Mouse (Mus musculus): ENCODE results near the gene Zfp3. TPM values are rescaled to one million over a fixed set of nuclear protein-coding genes. Genes with fewer than 3 reads are reported as not detected.
"Not testable (repeated sequence)": the region's sequence is repeated elsewhere in the genome, so short reads cannot be mapped to it uniquely, and the experiment has no call there.

The Zfp3 gene
- polyA plus RNA-seq, 1 experiment from 2014 or later, result 7.1 TPM

DNA sequence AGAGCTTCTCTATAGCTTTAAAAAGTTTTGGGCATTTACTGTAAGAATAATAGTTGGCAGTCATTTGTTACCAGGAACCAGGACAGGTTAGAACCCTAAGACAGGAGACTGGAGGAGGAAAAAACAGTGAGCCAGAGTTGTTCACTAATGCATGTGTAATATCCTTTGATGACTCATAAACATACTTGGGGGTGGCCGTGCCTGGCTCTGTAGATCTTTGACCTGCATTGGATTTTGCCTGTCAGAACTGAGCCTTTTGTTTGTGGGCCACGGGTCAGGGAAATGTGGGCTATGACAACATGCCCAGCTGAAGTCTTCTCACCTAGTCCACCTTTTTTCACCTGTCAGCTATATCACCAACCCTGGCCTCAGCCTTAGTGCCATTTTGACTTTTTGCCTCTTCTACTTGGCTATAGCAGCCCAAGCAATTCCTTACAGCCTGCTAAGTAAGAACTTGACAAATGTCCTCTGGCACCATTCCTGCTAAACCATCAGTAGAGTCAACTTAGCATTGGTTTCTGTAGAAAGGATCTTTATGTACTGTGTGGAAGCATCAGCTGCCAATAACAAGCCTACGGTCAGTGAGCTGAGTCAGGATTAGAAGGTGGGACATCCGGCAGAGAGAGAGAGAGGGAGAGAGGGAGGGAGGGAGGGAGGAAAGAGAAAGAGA is 16.0 kb upstream of the Zfp3 start:
- Histone ChIP-seq H3K4me1 (ENCODE audit: control insufficient read depth, insufficient read depth, low read length) (no peaks in the 10 kb centered on the region), H3K4me3 (ENCODE audit: low read depth, low read length) (no peak overlapping the region), H3K36me3 (ENCODE audit: control insufficient read depth, insufficient read depth, low read length) (no peaks in the 10 kb centered on the region), H3K9me3 (replicated peaks; ENCODE audit: control insufficient read depth, low read length) (no peaks in the 10 kb centered on the region), H3K9ac (ENCODE audit: low read depth, low read length) (no peak overlapping the region), H3K27me3 (ENCODE audit: control insufficient read depth, insufficient read depth, low read length) (no peaks in the 10 kb centered on the region), H3K27ac (ENCODE audit: low read depth, low read length) (no peak overlapping the region), H3K4me2 (no peak overlapping the region)
- ATAC-seq (replicated peaks; ENCODE audit: insufficient number of reproducible peaks, low FRiP score, low TSS enrichment), result no peak
- 79% methylated on average over 4 of the region's 4 CpGs for WGBS (ENCODE audit: insufficient replicate concordance)

DNA sequence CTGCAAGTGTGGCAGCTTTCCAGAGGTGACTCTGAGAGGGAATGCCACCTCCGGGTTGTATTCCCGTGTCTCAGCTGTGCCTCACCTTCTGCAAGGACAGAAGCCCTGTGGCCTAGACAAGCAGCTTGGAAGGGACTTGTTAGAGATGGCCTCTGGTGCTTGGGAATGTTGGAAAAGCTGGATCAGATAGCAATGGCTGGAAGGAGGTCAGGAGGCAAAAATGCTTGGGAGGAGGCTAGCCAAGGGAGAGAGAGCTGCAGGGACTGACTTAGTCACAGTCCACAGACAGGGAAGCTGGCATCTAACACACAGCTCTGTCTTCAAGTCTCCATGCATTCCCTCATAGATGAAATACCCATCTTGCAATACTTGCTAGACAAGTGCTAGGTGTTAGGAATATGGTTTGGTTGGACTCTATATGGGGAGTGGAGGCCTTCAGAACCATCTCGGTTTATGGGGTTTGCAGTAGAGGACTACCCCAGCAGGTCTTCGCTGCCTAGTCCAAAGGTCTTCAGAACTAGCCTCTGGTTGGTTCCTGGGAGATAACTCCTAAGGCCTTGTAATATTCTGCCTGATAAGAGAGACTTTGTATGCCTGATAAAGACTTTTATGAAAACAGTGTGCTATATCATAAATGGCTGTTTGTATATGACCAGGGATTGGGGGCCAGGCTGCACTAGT is 11.5 kb upstream of the Zfp3 start:
- no peak for ATAC-seq (replicated peaks; ENCODE audit: insufficient number of reproducible peaks, low FRiP score, low TSS enrichment)
- no peaks in the 10 kb centered on the region for H3K9me3 ChIP-seq (replicated peaks; ENCODE audit: control insufficient read depth, low read length)
- H3K36me3 ChIP-seq (ENCODE audit: control insufficient read depth, insufficient read depth, low read length), result no peaks in the 10 kb centered on the region
- 0 out of 2 replicates have a peak, but pooled peaks cover 2% of the 10 kb centered on the region for H3K27me3 ChIP-seq (ENCODE audit: control insufficient read depth, insufficient read depth, low read length)
- no peak overlapping the region for H3K9ac ChIP-seq (ENCODE audit: low read depth, low read length)
- H3K4me2 ChIP-seq, result no peak overlapping the region
- no peak overlapping the region for H3K4me3 ChIP-seq (ENCODE audit: low read depth, low read length)
- 69% methylated on average over 4 of the region's 4 CpGs for WGBS (ENCODE audit: insufficient replicate concordance)
- no peak overlapping the region for H3K27ac ChIP-seq (ENCODE audit: low read depth, low read length)
- H3K4me1 ChIP-seq (ENCODE audit: control insufficient read depth, insufficient read depth, low read length), result no peaks in the 10 kb centered on the region

DNA sequence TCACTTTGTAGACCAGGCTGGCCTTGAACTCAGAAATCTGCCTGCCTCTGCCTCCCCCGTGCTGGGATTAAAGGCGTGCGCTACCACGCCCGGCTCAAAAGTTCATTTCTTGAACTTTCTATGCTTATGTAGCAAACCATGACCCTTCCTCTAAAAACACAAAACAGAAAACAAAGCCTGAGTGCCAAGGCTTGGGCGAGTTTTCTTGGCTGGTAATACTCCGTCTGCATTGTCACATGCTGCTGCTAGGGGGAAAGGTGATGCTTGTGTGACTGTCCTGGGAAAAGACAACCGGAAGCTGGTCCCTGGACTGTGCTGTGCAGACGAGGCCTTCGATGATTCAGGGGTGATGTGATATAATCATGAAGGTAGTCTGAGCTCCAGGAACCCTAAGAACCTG is 10.9 kb upstream of the Zfp3 start:
- H3K27ac ChIP-seq (ENCODE audit: low read depth, low read length), result no peak overlapping the region
- ATAC-seq (replicated peaks; ENCODE audit: insufficient number of reproducible peaks, low FRiP score, low TSS enrichment), result no peak
- H3K36me3 ChIP-seq (ENCODE audit: control insufficient read depth, insufficient read depth, low read length), result no peaks in the 10 kb centered on the region
- no peaks in the 10 kb centered on the region for H3K4me1 ChIP-seq (ENCODE audit: control insufficient read depth, insufficient read depth, low read length)
- no peak overlapping the region for H3K9ac ChIP-seq (ENCODE audit: low read depth, low read length)
- no peak overlapping the region for H3K4me3 ChIP-seq (ENCODE audit: low read depth, low read length)
- WGBS (ENCODE audit: insufficient replicate concordance), result 85% methylated on average over 10 of the region's 10 CpGs
- H3K9me3 ChIP-seq (replicated peaks; ENCODE audit: control insufficient read depth, low read length), result no peaks in the 10 kb centered on the region
- 0 out of 2 replicates have a peak, but pooled peaks cover 2% of the 10 kb centered on the region for H3K27me3 ChIP-seq (ENCODE audit: control insufficient read depth, insufficient read depth, low read length)
- no peak overlapping the region for H3K4me2 ChIP-seq

- Histone ChIP-seq H3K9me3 (replicated peaks; ENCODE audit: control insufficient read depth, low read length) (no peaks in the 10 kb centered on the region), H3K4me2 (no peak overlapping the region), H3K27ac (ENCODE audit: low read depth, low read length) (no peak overlapping the region), H3K4me3 (ENCODE audit: low read depth, low read length) (no peak overlapping the region), H3K36me3 (ENCODE audit: control insufficient read depth, insufficient read depth, low read length) (no peaks in the 10 kb centered on the region), H3K9ac (ENCODE audit: low read depth, low read length) (no peak overlapping the region), H3K4me1 (ENCODE audit: control insufficient read depth, insufficient read depth, low read length) (no peaks in the 10 kb centered on the region), H3K27me3 (ENCODE audit: control insufficient read depth, insufficient read depth, low read length) (0 out of 2 replicates have a peak, but pooled peaks cover 2% of the 10 kb centered on the region)
- ATAC-seq (replicated peaks; ENCODE audit: insufficient number of reproducible peaks, low FRiP score, low TSS enrichment), result no peak
- WGBS (ENCODE audit: insufficient replicate concordance), result 66% methylated on average over 4 of the region's 4 CpGs
These were observed 9.5 kb upstream of the Zfp3 start for GRCm38 (mm10) chr11:70754476-70754875.

- no peak for ATAC-seq (replicated peaks; ENCODE audit: insufficient number of reproducible peaks, low FRiP score, low TSS enrichment)
- Histone ChIP-seq H3K4me2 (no peak overlapping the region), H3K27me3 (ENCODE audit: control insufficient read depth, insufficient read depth, low read length) (0 out of 2 replicates have a peak, but pooled peaks cover 2% of the 10 kb centered on the region), H3K9me3 (replicated peaks; ENCODE audit: control insufficient read depth, low read length) (no peaks in the 10 kb centered on the region), H3K9ac (ENCODE audit: low read depth, low read length) (no peak overlapping the region), H3K4me3 (ENCODE audit: low read depth, low read length) (no peak overlapping the region), H3K27ac (ENCODE audit: low read depth, low read length) (no peak overlapping the region), H3K4me1 (ENCODE audit: control insufficient read depth, insufficient read depth, low read length) (no peaks in the 10 kb centered on the region), H3K36me3 (ENCODE audit: control insufficient read depth, insufficient read depth, low read length) (no peaks in the 10 kb centered on the region)
- WGBS (ENCODE audit: insufficient replicate concordance), result 65% methylated on average over 7 of the region's 7 CpGs
These were observed 9.1 kb upstream of the Zfp3 start for GRCm38 (mm10) chr11:70754958-70755357.

DNA sequence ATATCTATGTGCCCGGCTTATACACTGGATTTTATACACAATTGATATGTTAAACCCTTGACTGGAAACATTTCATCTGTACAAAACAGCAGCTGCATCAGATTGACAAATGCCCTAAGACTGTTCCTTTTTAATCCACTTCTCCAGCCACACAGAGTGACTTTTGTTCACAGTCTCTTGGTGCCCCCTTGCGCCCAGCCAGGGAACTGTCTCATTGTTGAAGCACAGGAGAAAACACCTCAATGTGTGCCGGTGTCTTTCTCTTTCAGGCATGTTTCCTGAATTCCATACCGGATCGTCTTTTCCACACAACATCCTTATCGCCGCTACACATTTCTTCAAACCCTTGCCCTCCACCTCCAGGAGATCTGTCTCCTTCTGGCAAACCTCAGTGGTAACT is 8.4 kb upstream of the Zfp3 start:
- Histone ChIP-seq H3K9ac (ENCODE audit: low read depth, low read length) (no peak overlapping the region), H3K4me2 (no peak overlapping the region), H3K27ac (ENCODE audit: low read depth, low read length) (no peak overlapping the region), H3K9me3 (replicated peaks; ENCODE audit: control insufficient read depth, low read length) (no peaks in the 10 kb centered on the region), H3K4me1 (ENCODE audit: control insufficient read depth, insufficient read depth, low read length) (no peaks in the 10 kb centered on the region), H3K36me3 (ENCODE audit: control insufficient read depth, insufficient read depth, low read length) (no peaks in the 10 kb centered on the region), H3K27me3 (ENCODE audit: control insufficient read depth, insufficient read depth, low read length) (0 out of 2 replicates have a peak, but pooled peaks cover 2% of the 10 kb centered on the region), H3K4me3 (ENCODE audit: low read depth, low read length) (no peak overlapping the region)
- 7% methylated on average over 7 of the region's 7 CpGs for WGBS (ENCODE audit: insufficient replicate concordance)
- ATAC-seq (replicated peaks; ENCODE audit: insufficient number of reproducible peaks, low FRiP score, low TSS enrichment), result no peak

DNA sequence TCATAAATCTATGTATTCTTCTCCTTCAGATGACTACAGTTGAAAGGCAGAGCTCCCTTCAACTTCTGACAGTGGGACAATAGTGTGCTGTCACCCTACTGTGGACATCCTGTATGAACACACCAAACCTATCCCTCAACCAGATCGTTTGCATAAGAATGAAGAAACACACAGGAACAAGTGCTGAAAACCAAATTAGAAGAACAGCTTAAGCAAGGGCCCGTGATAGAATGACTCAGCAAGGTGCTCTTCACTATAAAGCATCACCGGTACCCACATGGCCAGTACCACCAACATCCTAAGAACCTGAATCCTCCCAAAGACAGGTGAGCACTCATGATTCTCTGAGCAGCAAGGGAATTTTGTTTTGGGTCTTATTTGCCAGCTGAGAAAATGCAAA is 3.6 kb upstream of the Zfp3 start:
- WGBS (ENCODE audit: insufficient replicate concordance), result 62% methylated on average over 3 of the region's 3 CpGs
- not testable (repeated sequence) for H3K27ac ChIP-seq (ENCODE audit: low read depth, low read length); ATAC-seq (replicated peaks; ENCODE audit: insufficient number of reproducible peaks, low FRiP score, low TSS enrichment); H3K27me3 ChIP-seq (ENCODE audit: control insufficient read depth, insufficient read depth, low read length); H3K4me1 ChIP-seq (ENCODE audit: control insufficient read depth, insufficient read depth, low read length); H3K4me3 ChIP-seq (ENCODE audit: low read depth, low read length); H3K9ac ChIP-seq (ENCODE audit: low read depth, low read length); H3K9me3 ChIP-seq (replicated peaks; ENCODE audit: control insufficient read depth, low read length); H3K4me2 ChIP-seq; H3K36me3 ChIP-seq (ENCODE audit: control insufficient read depth, insufficient read depth, low read length)

- H3K27me3 ChIP-seq (ENCODE audit: control insufficient read depth, insufficient read depth, low read length), result no peaks in the 10 kb centered on the region
- H3K4me2 ChIP-seq, result no peak overlapping the region
- no peaks in the 10 kb centered on the region for H3K36me3 ChIP-seq (ENCODE audit: control insufficient read depth, insufficient read depth, low read length)
- H3K9ac ChIP-seq (ENCODE audit: low read depth, low read length), result no peak overlapping the region
- H3K4me1 ChIP-seq (ENCODE audit: control insufficient read depth, insufficient read depth, low read length), result 0 out of 2 replicates have a peak, but pooled peaks cover 6% of the 10 kb centered on the region
- WGBS (ENCODE audit: insufficient replicate concordance), result 85% methylated on average over 9 of the region's 9 CpGs
- no peak for ATAC-seq (replicated peaks; ENCODE audit: insufficient number of reproducible peaks, low FRiP score, low TSS enrichment)
- no peaks in the 10 kb centered on the region for H3K9me3 ChIP-seq (replicated peaks; ENCODE audit: control insufficient read depth, low read length)
- no peak overlapping the region for H3K27ac ChIP-seq (ENCODE audit: low read depth, low read length)
- no peak overlapping the region for H3K4me3 ChIP-seq (ENCODE audit: low read depth, low read length)
These were observed 1.4 kb upstream of the Zfp3 start for GRCm38 (mm10) chr11:70762641-70763040.

All from heart, embryonic 11.5 days (tissue).